Mouse (Mus musculus) embryonic facial prominence, embryonic 10.5 days (tissue): ENCODE results near the gene Ccdc51. TPM values are rescaled to one million over a fixed set of nuclear protein-coding genes. Genes with fewer than 3 reads are reported as not detected.

Experiments
- DNase-seq: peaks from one replicate; pipeline ENCODE4 v3.0.0-alpha.2; 2017; ENCODE audit warnings: low spot score
- H3K27ac ChIP-seq: fragments of 300-500 bp; sonication (generic); replicated peaks from 2 replicates; pipeline ENCODE4 v1.5.1; 2016; ENCODE audit warnings: mild to moderate bottlenecking
- H3K27me3 ChIP-seq: fragments of 300-500 bp; sonication (generic); replicated peaks from 2 replicates; pipeline ENCODE4 v1.6.1; 2016; ENCODE audit warnings: low read depth, mild to moderate bottlenecking; ENCODE audit not compliant: poor library complexity, severe bottlenecking
- H3K36me3 ChIP-seq: fragments of 300-500 bp; sonication (generic); replicated peaks from 2 replicates; pipeline ENCODE4 v1.6.1; 2016; ENCODE audit warnings: mild to moderate bottlenecking, moderate library complexity
- H3K4me1 ChIP-seq: fragments of 300-500 bp; sonication (generic); 2 replicates; pipeline ENCODE4 v1.6.1; 2016
- H3K4me3 ChIP-seq: fragments of 300-500 bp; sonication (generic); 2 replicates; pipeline ENCODE4 v1.5.1; 2016; ENCODE audit warnings: mild to moderate bottlenecking, moderate library complexity
- H3K9me3 ChIP-seq: fragments of 300-500 bp; sonication (generic); 2 replicates; pipeline ENCODE4 v1.6.1; 2016; ENCODE audit warnings: mild to moderate bottlenecking
- WGBS: fragments of 180-500 bp; shearing (Covaris S2); methylation state at CpG from one replicate; pipeline ENCODE4 v1.1.7; 2016; 5-methylcytosine and 5-hydroxymethylcytosine counted together
- polyA plus RNA-seq: library from polyadenylated mRNA; unstranded; fragments of >200 nt; fragmentation: Nextera tagmentation; extraction: Ambion mirVana; gene quantifications from 2 replicates; pipeline ENCODE4 v1.2.1, GENCODE M21; 2016

The Ccdc51 gene
- polyA plus RNA-seq, 1 experiment from 2014 or later: 13.3 TPM

DNA sequence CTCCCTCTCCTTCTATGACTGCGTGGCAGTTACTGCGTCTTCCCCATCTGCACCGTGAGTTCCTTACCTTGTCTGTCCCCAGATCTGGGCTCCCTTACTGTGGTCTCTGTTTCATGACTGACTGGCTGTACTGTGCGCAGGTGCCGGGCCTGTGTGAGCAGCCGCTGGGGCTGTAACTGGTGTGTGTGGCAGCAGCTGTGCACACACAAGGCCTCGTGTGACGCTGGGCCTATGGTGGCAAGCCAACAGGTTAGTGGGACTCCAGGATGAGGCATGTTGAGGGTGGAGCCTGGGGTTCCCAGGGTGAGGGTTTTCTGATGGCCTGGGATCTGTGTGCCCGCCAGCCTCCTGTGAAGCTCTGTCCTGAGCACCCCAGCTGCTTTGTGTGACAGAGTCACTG, 21.8 kb downstream of the Ccdc51 start:
- Histone ChIP-seq H3K9me3 (no peaks in the 10 kb centered on the region), H3K4me1 (peaks cover 9% of the 10 kb centered on the region), H3K27me3 (no peaks in the 10 kb centered on the region), H3K27ac (no peak overlapping the region), H3K4me3 (no peak overlapping the region), H3K36me3 (peaks cover 100% of the 10 kb centered on the region)
- WGBS: 90% methylated on average over 9 of the region's 9 CpGs
- DNase-seq: no peak

DNA sequence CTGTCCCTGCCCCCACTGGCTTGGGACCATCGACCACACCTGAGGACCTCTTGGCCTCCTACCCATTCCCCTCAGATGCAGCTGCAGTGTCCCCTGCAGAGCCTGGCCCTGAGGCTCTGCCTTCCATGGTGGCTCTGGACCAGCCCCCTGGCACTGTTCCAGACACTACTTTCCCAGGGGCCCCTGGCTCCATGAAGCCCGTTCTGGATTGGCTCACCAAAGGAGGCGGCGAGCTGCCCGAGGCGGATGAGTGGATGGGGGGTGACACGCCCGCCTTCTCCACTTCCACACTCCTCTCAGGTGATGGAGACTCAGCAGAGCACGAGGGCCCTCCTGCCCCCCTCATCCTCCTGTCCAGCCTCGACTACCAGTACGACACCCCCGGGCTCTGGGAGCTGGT, 22.7 kb downstream of the Ccdc51 start:
- Histone ChIP-seq H3K27me3 (no peaks in the 10 kb centered on the region), H3K27ac (no peak overlapping the region), H3K36me3 (peaks cover 100% of the 10 kb centered on the region), H3K4me3 (no peak overlapping the region), H3K4me1 (peaks cover 4% of the 10 kb centered on the region), H3K9me3 (no peaks in the 10 kb centered on the region)
- 93% methylated on average over 12 of the region's 12 CpGs for WGBS
- no peak for DNase-seq

DNA sequence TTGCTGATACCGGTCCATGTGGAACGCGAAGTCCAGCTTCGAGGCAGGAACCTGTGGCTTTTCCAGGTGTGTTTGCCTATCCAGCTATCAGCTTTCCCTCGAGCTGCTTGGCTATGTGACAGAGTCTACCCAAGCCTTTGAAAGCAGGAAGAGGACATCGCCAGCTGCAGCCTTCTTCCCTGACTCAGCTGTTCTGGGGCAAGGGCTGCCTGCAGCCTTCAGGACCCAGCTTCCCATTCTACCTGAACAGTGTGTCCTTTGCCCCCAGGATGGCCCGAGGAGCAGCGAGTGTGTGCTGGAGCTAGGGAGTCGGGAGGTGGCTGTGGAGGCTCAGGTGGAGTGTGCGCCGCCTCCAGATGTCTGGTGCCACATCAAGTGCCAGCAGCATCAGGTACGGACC, 23.4 kb downstream of the Ccdc51 start:
- 93% methylated on average over 12 of the region's 12 CpGs for WGBS
- Histone ChIP-seq H3K27ac (no peak overlapping the region), H3K9me3 (no peaks in the 10 kb centered on the region), H3K4me3 (no peak overlapping the region), H3K27me3 (no peaks in the 10 kb centered on the region), H3K4me1 (peaks cover 4% of the 10 kb centered on the region), H3K36me3 (peaks cover 100% of the 10 kb centered on the region)
- DNase-seq: no peak

DNA sequence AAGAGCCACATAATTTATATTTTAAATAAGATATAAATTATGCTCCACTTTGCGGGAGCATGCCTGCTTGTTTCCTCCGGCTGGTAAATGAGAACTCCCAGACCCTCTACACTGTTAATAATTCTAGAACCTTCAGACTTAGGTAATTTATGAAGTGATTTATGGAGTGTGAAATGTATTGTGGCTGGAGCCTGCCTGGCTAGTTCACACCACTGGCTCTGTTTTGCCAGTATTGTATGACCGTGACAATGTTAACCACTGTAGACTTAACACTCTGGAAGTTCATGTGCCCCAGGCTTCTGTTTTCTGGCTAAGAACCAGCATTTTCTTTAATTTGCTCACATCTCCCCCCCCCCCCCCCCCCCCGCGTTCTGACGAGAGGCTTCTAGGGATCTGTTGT, 25.0 kb downstream of the Ccdc51 start:
- WGBS: 87% methylated on average over 5 of the region's 6 CpGs
- DNase-seq: no peak
- H3K36me3 ChIP-seq: peaks cover 100% of the 10 kb centered on the region
- no peaks in the 10 kb centered on the region for H3K27me3 ChIP-seq
- peaks cover 4% of the 10 kb centered on the region for H3K4me1 ChIP-seq
- H3K4me3 ChIP-seq: no peak overlapping the region
- no peak overlapping the region for H3K27ac ChIP-seq
- no peaks in the 10 kb centered on the region for H3K9me3 ChIP-seq

DNA sequence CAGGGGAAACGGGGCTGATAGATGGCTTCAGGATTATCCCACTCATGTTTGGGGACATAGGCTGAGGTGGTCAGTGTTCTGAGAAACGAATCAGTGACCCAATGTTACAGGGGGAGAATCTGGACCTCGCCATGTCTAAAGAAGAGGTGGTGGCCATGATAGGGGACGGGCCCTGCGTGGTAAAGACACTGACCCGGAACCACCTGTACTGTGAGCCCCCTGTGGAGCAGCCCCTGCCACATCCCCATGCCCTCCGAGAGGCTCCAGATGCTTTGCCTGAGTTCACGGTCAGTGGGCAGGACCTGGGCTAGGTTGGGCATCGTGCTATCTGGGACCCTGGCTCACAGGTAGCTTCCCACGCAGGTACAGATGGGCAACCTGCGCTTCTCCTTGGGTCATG, 27.9 kb downstream of the Ccdc51 start:
- Histone ChIP-seq H3K27me3 (no peaks in the 10 kb centered on the region), H3K27ac (no peak overlapping the region), H3K4me3 (no peak overlapping the region), H3K4me1 (no peaks in the 10 kb centered on the region), H3K9me3 (no peaks in the 10 kb centered on the region), H3K36me3 (peaks cover 100% of the 10 kb centered on the region)
- no peak for DNase-seq
- WGBS: 93% methylated on average over 11 of the region's 11 CpGs

DNA sequence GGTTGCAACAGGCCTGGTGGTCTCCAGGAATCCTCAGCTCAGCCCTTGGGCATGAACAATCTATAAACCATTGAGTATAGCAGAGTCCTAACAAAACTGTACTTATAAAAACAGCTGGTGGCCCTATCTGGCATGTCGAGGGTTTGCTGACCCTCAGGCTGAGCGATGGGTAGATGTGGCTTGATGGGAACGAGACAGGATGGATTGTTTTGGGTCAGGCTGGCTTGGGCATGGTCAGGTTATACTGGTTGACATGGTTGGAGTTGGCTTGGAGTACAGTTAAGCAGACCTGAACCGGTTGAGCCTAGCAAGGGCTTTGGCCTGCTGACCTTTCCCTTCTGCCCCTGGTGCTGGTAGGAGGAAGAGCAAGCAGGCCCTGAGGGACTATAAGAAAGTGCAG, 28.8 kb downstream of the Ccdc51 start:
- Histone ChIP-seq H3K36me3 (peaks cover 100% of the 10 kb centered on the region), H3K9me3 (no peaks in the 10 kb centered on the region), H3K4me3 (no peak overlapping the region), H3K27ac (no peak overlapping the region), H3K4me1 (no peaks in the 10 kb centered on the region), H3K27me3 (no peaks in the 10 kb centered on the region)
- no peak for DNase-seq
- 84% methylated on average over 4 of the region's 4 CpGs for WGBS

DNA sequence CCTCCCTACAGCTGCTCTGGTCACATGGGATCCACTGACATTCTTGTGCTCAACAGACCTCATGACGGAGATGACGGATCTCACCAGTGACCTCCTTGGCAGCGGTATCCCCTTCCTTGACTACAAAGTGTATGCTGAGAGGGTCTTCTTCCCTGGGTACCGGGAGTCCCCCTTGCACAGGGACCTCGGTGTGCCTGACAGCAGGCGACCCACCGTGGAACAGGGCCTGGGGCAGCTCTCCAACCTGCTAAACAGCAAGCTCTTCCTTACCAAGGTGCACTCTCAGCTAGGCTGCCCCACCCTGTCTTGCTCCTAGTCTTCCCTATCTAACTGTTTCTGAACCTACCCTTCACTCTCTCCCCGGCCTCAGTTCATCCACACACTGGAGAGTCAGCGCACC, 29.3 kb downstream of the Ccdc51 start:
- H3K4me1 ChIP-seq: no peaks in the 10 kb centered on the region
- H3K9me3 ChIP-seq: no peaks in the 10 kb centered on the region
- no peak for DNase-seq
- no peaks in the 10 kb centered on the region for H3K27me3 ChIP-seq
- H3K36me3 ChIP-seq: peaks cover 100% of the 10 kb centered on the region
- 93% methylated on average over 9 of the region's 9 CpGs for WGBS
- no peak overlapping the region for H3K4me3 ChIP-seq
- H3K27ac ChIP-seq: no peak overlapping the region

DNA sequence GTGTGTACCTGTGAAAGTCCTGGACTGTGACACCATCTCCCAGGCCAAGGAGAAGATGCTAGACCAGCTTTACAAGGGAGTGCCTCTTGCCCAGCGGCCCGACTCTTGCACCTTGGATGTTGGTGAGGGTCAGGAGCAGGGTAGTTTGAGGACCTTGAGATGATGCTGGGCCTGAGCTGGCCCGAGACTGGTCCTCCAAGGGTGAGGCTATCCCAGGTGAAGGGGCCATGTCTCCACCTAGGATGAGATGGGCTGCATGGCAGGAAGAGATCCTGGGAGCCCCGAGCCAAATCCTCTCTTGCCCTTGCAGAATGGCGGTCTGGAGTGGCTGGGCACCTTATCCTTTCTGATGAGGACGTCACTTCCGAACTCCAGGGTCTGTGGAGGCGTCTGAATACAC, 31.0 kb downstream of the Ccdc51 start:
- H3K4me3 ChIP-seq: no peak overlapping the region
- no peaks in the 10 kb centered on the region for H3K4me1 ChIP-seq
- H3K9me3 ChIP-seq: no peaks in the 10 kb centered on the region
- WGBS: 89% methylated on average over 8 of the region's 8 CpGs
- no peak for DNase-seq
- H3K36me3 ChIP-seq: peaks cover 100% of the 10 kb centered on the region
- no peak overlapping the region for H3K27ac ChIP-seq
- no peaks in the 10 kb centered on the region for H3K27me3 ChIP-seq

DNA sequence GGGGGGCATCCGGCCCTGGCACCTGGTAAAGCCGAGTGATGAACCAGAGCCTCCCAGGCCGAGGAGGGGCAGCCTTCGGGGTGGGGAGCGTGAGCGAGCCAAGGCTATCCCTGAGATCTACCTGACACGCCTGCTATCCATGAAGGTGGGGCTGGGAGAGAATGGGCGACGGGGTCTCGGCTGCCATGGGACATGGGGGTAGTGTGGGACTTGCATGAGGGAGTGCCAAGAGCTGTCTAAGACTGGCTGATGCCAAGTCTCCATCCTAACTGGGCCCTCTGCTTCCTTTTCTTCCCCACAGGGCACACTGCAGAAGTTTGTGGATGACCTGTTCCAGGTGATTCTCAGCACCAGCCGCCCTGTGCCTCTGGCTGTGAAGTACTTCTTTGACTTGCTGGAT, 32.0 kb downstream of the Ccdc51 start:
- H3K27ac ChIP-seq: no peak overlapping the region
- no peaks in the 10 kb centered on the region for H3K4me1 ChIP-seq
- H3K9me3 ChIP-seq: no peaks in the 10 kb centered on the region
- WGBS: 95% methylated on average over 11 of the region's 11 CpGs
- H3K4me3 ChIP-seq: no peak overlapping the region
- H3K36me3 ChIP-seq: peaks cover 100% of the 10 kb centered on the region
- no peak for DNase-seq
- no peaks in the 10 kb centered on the region for H3K27me3 ChIP-seq

DNA sequence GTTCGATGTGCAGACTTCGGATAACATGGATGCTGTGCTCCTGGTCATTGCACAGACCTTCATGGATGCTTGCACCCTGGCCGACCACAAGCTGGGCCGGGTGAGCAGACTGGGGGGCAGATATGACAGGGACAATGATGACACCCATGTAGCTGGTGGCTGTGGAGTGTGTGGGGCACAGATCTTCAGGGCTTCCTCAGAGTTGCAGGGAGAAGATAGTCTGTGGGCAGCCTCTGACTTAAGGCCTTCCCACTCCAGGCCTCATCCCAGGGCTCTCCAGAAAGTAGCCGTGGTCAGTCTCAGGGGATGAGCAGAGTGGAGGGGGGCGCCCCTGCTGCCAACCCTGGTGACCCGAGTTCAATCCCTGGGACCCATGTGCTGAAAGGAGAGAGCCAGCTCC, 32.6 kb downstream of the Ccdc51 start:
- H3K4me1 ChIP-seq: no peaks in the 10 kb centered on the region
- peaks cover 100% of the 10 kb centered on the region for H3K36me3 ChIP-seq
- no peak for DNase-seq
- no peak overlapping the region for H3K27ac ChIP-seq
- no peaks in the 10 kb centered on the region for H3K27me3 ChIP-seq
- no peak overlapping the region for H3K4me3 ChIP-seq
- WGBS: 87% methylated on average over 7 of the region's 7 CpGs
- H3K9me3 ChIP-seq: no peaks in the 10 kb centered on the region

DNA sequence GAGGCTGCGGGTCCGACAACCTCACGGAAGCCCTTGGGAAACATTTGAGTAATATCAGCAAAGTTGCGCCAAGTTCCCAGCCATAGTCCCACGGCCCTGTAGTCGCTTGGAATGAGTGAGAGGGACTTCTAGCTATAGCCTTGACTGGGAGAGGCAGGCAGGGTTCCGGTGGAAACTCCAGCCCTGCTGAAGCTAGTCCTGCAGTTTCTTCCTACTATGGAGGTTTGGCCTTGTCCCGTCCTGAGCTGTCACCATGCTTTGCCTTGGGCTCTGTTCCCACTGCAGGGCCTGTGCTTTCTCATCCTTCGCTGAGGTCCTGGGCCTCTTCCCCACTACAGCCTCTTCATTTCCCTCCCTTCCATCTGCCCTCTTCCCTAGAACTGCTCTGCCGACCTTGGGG, 33.9 kb downstream of the Ccdc51 start:
- Histone ChIP-seq H3K27me3 (no peaks in the 10 kb centered on the region), H3K9me3 (no peaks in the 10 kb centered on the region), H3K4me3 (no peak overlapping the region), H3K4me1 (no peaks in the 10 kb centered on the region), H3K36me3 (peaks cover 95% of the 10 kb centered on the region), H3K27ac (no peak overlapping the region)
- WGBS: 94% methylated on average over 10 of the region's 10 CpGs
- no peak for DNase-seq

DNA sequence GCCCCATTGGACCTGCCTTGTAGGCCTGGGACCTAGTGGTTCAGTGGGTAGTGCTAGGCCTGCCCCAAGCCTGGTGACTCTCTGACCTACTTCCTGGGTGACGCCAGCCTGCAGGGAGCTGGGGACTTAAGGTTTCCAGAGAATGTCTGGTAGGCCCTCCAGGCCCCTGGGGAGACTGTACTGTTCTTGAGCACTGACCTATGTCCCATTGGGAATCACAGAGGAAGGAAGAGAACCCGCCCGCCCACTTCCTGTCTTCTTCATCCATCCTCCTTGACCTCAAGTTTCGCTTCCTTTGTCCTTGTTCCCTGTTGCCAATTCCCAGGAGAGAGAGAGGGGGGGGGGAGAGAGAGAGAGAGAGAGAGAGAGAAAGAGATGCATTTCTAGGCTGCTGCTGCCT, 35.8 kb downstream of the Ccdc51 start:
- no peaks in the 10 kb centered on the region for H3K27me3 ChIP-seq
- WGBS: 84% methylated on average over 4 of the region's 4 CpGs
- H3K4me3 ChIP-seq: no peak overlapping the region
- no peak for DNase-seq
- H3K4me1 ChIP-seq: no peaks in the 10 kb centered on the region
- H3K36me3 ChIP-seq: peaks cover 76% of the 10 kb centered on the region
- H3K9me3 ChIP-seq: no peaks in the 10 kb centered on the region
- no peak overlapping the region for H3K27ac ChIP-seq

DNA sequence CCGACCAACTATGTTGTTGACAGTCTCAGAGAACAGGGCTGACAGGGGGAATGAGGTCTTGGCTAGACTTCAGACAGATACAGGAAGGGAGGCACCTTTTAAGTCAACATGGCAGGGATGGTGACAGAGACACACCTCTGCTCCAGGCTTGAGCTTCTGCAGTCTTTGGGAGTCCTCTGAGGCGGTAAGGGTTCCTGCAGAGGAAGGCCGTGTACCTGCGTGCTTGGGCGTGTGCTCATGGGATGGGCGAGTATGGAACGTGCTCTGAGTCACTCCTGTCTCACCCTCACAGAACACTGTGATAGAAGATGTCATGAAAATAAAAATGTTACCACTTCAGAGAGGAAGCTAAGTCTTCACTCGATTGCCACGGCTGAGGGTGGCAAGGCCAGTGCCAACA, 37.3 kb downstream of the Ccdc51 start:
- Histone ChIP-seq H3K27ac (no peak overlapping the region), H3K9me3 (no peaks in the 10 kb centered on the region), H3K4me3 (no peak overlapping the region), H3K36me3 (peaks cover 61% of the 10 kb centered on the region), H3K27me3 (no peaks in the 10 kb centered on the region), H3K4me1 (no peaks in the 10 kb centered on the region)
- no peak for DNase-seq
- WGBS: 91% methylated on average over 9 of the region's 9 CpGs

DNA sequence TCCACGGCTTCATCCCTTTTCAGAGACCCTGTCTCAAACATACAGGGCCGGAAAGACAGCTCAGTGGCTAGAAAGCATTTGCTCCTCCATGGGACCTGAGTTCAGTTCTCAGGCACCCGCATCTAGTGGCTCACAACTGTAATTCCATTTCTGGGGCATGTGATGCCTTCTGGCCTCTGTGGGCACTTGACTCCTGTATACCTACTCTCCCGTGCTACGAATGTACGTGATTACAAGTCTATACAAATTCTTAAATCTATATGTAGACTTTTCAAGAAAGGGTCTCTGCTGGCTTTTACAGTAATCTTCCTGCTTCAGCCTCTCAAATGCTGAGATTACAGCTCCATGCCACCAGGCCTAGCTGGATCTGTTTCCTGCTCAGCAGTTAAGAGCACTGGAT, 38.7 kb downstream of the Ccdc51 start:
- H3K27me3 ChIP-seq: no peaks in the 10 kb centered on the region
- no peaks in the 10 kb centered on the region for H3K4me1 ChIP-seq
- H3K9me3 ChIP-seq: no peaks in the 10 kb centered on the region
- no peak for DNase-seq
- H3K36me3 ChIP-seq: peaks cover 47% of the 10 kb centered on the region
- 88% methylated on average over 6 of the region's 6 CpGs for WGBS
- no peak overlapping the region for H3K4me3 ChIP-seq
- H3K27ac ChIP-seq: no peak overlapping the region
